Mouse (Mus musculus) forebrain, embryonic 11.5 days (tissue): ENCODE data around the gene Cat. TPM values are rescaled to one million over a fixed set of nuclear protein-coding genes. Genes with fewer than 3 reads are reported as not detected.

Experiments used
- ATAC-seq: fragments of 200-750 bp; cut with Nextera tagmentation; replicated peaks from 2 replicates; pipeline ENCODE4 v1.8.0; 2017; ENCODE audit warnings: moderate TSS enrichment; ENCODE audit not compliant: low FRiP score
- DNase-seq: peaks from one replicate; pipeline ENCODE4 v3.0.0-alpha.2; 2017; ENCODE audit warnings: low spot score
- H3K27ac ChIP-seq: fragments of 300-500 bp; sonication (generic); 2 replicates; pipeline ENCODE4 v1.5.1; 2014; ENCODE audit warnings: low read depth, low read length
- H3K27me3 ChIP-seq: fragments of 300-500 bp; sonication (generic); 2 replicates; pipeline ENCODE4 v1.6.1; 2014; ENCODE audit warnings: mild to moderate bottlenecking, low read length, mixed read lengths; ENCODE audit not compliant: control insufficient read depth, insufficient read depth
- H3K36me3 ChIP-seq: fragments of 300-500 bp; sonication (generic); 2 replicates; pipeline ENCODE4 v1.6.1; 2014; ENCODE audit warnings: mild to moderate bottlenecking, low read length, moderate library complexity, mixed read lengths; ENCODE audit not compliant: control insufficient read depth, insufficient read depth
- H3K4me1 ChIP-seq: fragments of 300-500 bp; sonication (generic); replicated peaks from 2 replicates; pipeline ENCODE4 v1.6.1; 2014; ENCODE audit warnings: low read length, mixed read lengths; ENCODE audit not compliant: control insufficient read depth, insufficient read depth
- H3K4me2 ChIP-seq: fragments of 300-500 bp; sonication (generic); 2 replicates; pipeline ENCODE4 v1.6.1; 2014; ENCODE audit warnings: low read depth, mild to moderate bottlenecking, low read length, moderate library complexity, mixed read lengths; ENCODE audit not compliant: severe bottlenecking
- H3K4me3 ChIP-seq: fragments of 300-500 bp; sonication (generic); 2 replicates; pipeline ENCODE4 v1.5.1; 2014; ENCODE audit warnings: low read depth, low read length
- H3K9ac ChIP-seq: fragments of 300-500 bp; sonication (generic); 2 replicates; pipeline ENCODE4 v1.6.1; 2014; ENCODE audit warnings: low read length
- H3K9me3 ChIP-seq: fragments of 300-500 bp; sonication (generic); 2 replicates; pipeline ENCODE4 v1.6.1; 2016; ENCODE audit warnings: low read length, mixed read lengths; ENCODE audit not compliant: control insufficient read depth
- WGBS: fragments of 180-500 bp; shearing (Covaris S2); extraction: QIAGEN DNeasy Blood & Tissue Kit; methylation state at CpG from one replicate; pipeline ENCODE4 v1.1.7; 2014; 5-methylcytosine and 5-hydroxymethylcytosine counted together
- polyA plus RNA-seq: library from polyadenylated mRNA; unstranded; fragments of >200 nt; fragmentation: Nextera tagmentation; extraction: Ambion mirVana; gene quantifications from 2 replicates; pipeline ENCODE4 v1.2.1, GENCODE M21; 2014

Cat gene
- polyA plus RNA-seq, 1 experiment from 2014 or later: 139 TPM

DNA sequence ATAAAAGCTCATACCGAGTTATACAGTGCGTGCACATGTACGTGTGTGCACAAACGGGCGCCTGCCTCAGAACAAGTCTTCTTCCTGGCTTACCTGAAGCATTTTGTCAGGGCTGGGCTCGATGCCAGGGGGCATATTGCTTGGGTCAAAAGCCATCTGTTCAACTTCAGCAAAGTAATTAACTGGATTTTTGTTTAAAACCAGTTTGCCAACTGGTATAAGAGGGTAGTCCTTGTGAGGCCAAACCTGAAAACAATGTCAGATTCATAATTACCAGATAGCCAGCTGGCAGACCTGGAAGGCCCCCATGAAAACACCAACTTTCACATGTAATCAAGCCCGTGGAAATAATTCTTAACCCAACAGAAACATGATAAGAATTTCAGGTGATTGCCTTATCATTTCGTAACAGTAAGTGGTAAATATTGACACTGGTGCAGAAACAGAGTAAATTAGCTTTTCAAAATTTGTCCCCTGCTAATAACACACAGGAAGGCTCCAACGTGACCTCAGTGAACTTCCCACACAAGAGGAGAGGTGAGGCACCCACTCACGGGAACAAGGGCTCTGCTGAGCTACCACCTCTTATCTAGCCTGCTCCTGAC is 17.9 kb downstream of the Cat start:
- Histone ChIP-seq H3K4me1 (no peaks in the 10 kb centered on the region), H3K36me3 (no peaks in the 10 kb centered on the region; the same call in 1 of the 2 replicates), H3K27ac (no peak overlapping the region), H3K4me2 (no peak overlapping the region), H3K9ac (no peak overlapping the region), H3K9me3 (no peaks in the 10 kb centered on the region), H3K4me3 (no peak overlapping the region), H3K27me3 (no peaks in the 10 kb centered on the region)
- ATAC-seq (no peak), DNase-seq (no peak)
- 91% methylated on average over 10 of the region's 10 CpGs for WGBS

DNA sequence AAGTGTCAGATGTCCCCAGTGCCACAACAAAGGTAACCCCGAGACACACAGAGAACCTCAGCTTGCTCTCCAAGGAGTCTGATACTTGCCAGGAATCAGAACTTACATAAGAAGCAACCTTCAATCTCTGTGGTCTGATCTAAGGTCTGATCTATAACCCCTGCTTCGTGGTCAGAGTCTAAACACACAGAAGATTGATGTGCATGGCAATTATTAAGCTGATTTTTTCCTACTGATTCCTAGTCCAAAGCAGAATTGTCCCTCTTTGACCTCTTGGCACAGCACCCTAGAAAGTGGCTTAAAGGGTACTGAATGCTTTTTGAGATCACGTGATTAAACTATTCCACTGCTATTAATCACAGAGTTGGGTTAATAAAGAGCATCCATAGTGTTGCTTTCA is 18.7 kb downstream of the Cat start:
- H3K4me2 ChIP-seq: no peak overlapping the region
- H3K27ac ChIP-seq: no peak overlapping the region
- no peaks in the 10 kb centered on the region for H3K4me1 ChIP-seq
- H3K4me3 ChIP-seq: no peak overlapping the region
- ATAC-seq (no peak), DNase-seq (no peak)
- no peaks in the 10 kb centered on the region; the same call in 1 of the 2 replicates for H3K36me3 ChIP-seq
- H3K9me3 ChIP-seq: no peaks in the 10 kb centered on the region
- H3K27me3 ChIP-seq: no peaks in the 10 kb centered on the region
- 89% methylated on average over 3 of the region's 3 CpGs for WGBS
- no peak overlapping the region for H3K9ac ChIP-seq

DNA sequence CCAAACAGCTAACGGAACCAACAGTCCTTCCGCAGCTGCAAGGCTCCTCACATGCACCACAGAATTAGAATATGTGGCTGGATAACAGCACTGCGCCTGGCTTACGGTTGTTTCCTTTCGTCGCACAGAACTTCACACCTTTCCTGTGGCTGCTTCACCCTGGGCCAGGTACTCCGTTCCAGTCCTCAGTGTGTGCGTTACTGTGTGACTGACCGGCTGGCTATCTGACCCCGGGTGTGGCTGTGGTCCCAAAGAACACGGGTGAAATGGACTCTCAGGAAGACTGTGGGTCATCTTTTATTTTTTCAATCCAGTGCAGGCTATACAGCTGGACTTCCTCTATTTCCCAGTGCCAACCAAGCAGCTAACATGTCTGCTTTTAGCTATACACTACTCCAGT is 19.5 kb downstream of the Cat start:
- Histone ChIP-seq H3K36me3 (no peaks in the 10 kb centered on the region; the same call in 1 of the 2 replicates), H3K27me3 (no peaks in the 10 kb centered on the region), H3K4me3 (no peak overlapping the region), H3K4me2 (no peak overlapping the region), H3K9me3 (no peaks in the 10 kb centered on the region), H3K27ac (no peak overlapping the region), H3K4me1 (no peaks in the 10 kb centered on the region), H3K9ac (no peak overlapping the region)
- no peak for ATAC-seq
- 91% methylated on average over 11 of the region's 11 CpGs for WGBS
- no peak for DNase-seq

DNA sequence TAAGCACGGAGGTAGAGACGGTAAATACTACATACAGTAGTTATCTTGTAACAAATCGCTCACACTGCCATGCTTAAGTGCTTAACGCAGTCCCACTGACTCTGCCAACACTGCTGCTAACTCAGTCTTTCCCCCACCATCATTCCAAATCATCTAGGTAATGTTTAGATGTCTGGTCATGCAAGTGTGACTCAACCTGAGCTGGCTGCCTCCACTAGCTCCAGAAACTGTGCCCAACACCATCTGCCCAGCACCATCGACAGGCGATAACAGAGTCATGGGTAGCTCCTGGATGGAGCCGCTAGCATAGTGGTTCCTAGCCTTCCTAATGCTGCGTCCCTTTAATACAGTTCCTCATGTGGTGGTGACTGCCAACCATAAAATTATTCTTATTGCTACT is 20.4 kb downstream of the Cat start:
- no peak for ATAC-seq
- Histone ChIP-seq H3K27ac (no peak overlapping the region), H3K9ac (no peak overlapping the region), H3K4me1 (no peaks in the 10 kb centered on the region), H3K4me3 (no peak overlapping the region), H3K27me3 (no peaks in the 10 kb centered on the region), H3K4me2 (no peak overlapping the region), H3K36me3 (no peaks in the 10 kb centered on the region; the same call in 1 of the 2 replicates), H3K9me3 (no peaks in the 10 kb centered on the region)
- WGBS: 96% methylated on average over 8 of the region's 8 CpGs
- no peak for DNase-seq

DNA sequence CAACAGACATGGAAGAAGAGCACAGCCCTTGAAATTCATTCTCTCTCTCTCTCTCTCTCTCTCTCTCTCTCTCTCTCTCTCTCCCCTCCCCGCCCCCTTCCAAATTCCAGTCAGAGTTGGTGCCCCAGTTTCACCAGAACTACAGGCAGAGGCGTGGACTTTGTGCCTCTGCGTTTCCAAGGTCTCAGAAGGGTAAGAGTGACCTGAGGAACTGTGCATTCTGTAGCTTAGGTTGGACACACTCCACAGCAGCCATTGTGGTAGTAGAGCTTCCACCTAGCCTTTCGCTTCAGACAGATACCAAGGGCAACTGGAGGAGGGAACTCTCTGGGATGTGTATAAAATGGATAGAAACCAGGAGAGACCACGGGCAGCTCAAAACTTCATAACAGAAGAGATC is 22.2 kb downstream of the Cat start:
- no peak overlapping the region for H3K27ac ChIP-seq
- DNase-seq: no peak
- H3K36me3 ChIP-seq: no peaks in the 10 kb centered on the region; the same call in 1 of the 2 replicates
- H3K9me3 ChIP-seq: no peaks in the 10 kb centered on the region
- H3K9ac ChIP-seq: no peak overlapping the region
- no peak for ATAC-seq
- no peak overlapping the region for H3K4me3 ChIP-seq
- H3K27me3 ChIP-seq: no peaks in the 10 kb centered on the region
- no peaks in the 10 kb centered on the region for H3K4me1 ChIP-seq
- 95% methylated on average over 5 of the region's 5 CpGs for WGBS
- no peak overlapping the region for H3K4me2 ChIP-seq

DNA sequence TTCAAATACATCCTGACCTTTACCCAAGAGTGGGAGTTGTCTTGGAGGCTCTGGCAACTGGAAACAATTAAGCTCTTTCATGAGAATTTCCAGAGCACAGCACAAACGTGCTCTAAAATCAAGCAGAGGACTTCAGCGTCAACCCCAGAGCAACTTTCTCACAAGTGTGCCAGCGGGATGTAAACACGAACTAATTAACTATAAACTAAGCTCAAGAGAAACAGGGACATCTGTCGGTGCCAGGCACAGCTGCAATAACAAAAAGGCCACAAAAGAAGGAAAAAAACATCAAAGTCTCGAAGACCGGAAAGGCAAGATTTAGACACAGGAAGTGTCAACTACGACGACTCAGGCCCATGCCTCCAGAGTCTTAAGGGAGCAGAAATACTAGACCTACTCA is 23.2 kb downstream of the Cat start:
- no peak overlapping the region for H3K4me2 ChIP-seq
- H3K4me3 ChIP-seq: no peak overlapping the region
- 47% methylated on average over 9 of the region's 9 CpGs for WGBS
- no peak for DNase-seq
- no peaks in the 10 kb centered on the region for H3K36me3 ChIP-seq
- no peaks in the 10 kb centered on the region for H3K4me1 ChIP-seq
- no peak overlapping the region for H3K9ac ChIP-seq
- no peaks in the 10 kb centered on the region for H3K9me3 ChIP-seq
- ATAC-seq: no peak
- no peak overlapping the region for H3K27ac ChIP-seq
- no peaks in the 10 kb centered on the region for H3K27me3 ChIP-seq

DNA sequence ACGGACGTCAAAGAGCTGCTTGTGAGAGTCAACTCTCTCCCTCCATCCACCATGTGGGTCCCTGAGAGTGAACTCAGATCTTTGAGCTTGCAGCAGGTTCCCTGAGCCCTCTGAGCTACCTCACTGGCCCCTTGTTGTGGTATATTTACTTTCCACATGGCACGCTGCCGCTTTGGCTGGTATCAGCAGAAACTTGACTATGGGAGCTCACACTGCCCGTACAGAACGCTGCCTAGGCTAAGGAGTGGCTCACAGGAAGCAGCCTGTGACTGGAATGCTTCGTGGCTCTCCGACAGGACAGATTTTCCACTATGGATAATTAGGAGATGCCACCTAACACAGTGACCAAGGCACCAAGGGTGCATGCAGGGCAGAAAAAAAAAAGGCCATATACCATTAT is 23.8 kb downstream of the Cat start:
- H3K4me3 ChIP-seq: no peak overlapping the region
- no peak overlapping the region for H3K4me2 ChIP-seq
- 83% methylated on average over 8 of the region's 8 CpGs for WGBS
- no peaks in the 10 kb centered on the region for H3K9me3 ChIP-seq
- no peaks in the 10 kb centered on the region for H3K27me3 ChIP-seq
- H3K27ac ChIP-seq: no peak overlapping the region
- H3K9ac ChIP-seq: no peak overlapping the region
- no peaks in the 10 kb centered on the region for H3K4me1 ChIP-seq
- no peak for ATAC-seq
- no peak for DNase-seq
- no peaks in the 10 kb centered on the region; the same call in 1 of the 2 replicates for H3K36me3 ChIP-seq

DNA sequence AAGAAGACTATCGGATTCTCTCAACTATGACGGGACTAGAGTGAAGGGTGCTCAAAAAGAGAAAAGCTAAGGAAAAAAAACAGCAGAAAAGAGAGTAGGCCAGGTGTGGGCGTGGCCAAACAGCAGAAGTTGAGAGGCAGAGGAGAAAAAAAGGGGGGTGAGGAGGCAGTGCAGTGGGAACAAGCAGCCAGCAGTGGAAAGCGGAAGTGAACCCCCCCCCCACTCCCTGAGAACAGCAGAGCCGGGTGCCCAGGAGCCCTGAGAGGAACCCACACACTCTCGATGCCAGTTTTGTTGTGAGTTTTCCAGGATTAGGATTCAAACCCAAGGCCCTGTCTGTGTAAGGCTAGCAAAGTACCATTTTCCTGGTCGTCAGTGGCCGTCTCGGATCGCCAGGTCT is 25.9 kb downstream of the Cat start:
- 94% methylated on average over 10 of the region's 10 CpGs for WGBS
- H3K4me3 ChIP-seq: no peak overlapping the region
- no peak for ATAC-seq
- no peak for DNase-seq
- H3K9ac ChIP-seq: no peak overlapping the region
- H3K27ac ChIP-seq: no peak overlapping the region
- H3K27me3 ChIP-seq: no peaks in the 10 kb centered on the region
- H3K4me1 ChIP-seq: no peaks in the 10 kb centered on the region
- no peak overlapping the region for H3K4me2 ChIP-seq
- H3K36me3 ChIP-seq: no peaks in the 10 kb centered on the region; the same call in 1 of the 2 replicates
- H3K9me3 ChIP-seq: no peaks in the 10 kb centered on the region

DNA sequence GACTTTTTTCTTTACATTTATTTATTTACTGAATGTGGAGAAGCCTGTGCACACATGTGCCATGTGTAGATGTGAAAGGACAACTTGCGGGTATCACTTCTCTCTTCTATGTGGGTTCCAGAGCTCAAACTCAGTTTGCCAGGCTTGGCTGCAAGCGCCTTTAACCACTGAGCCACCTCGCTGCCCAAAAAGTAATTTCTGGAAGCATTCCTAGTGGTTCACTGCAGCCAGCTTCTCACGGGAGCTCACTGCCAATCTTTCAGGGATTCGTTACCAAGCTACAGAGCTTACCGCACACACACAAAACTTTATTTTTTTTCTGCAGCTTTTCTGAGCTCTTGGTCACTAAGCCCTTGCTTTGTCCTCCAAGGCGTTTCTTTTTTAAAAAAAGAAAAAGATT is 27.3 kb downstream of the Cat start:
- Histone ChIP-seq H3K9ac (no peak overlapping the region), H3K4me1 (no peaks in the 10 kb centered on the region), H3K4me2 (no peak overlapping the region), H3K27me3 (no peaks in the 10 kb centered on the region), H3K4me3 (no peak overlapping the region), H3K36me3 (no peaks in the 10 kb centered on the region; the same call in 1 of the 2 replicates), H3K27ac (no peak overlapping the region), H3K9me3 (no peaks in the 10 kb centered on the region)
- 91% methylated on average over 7 of the region's 7 CpGs for WGBS
- ATAC-seq (no peak), DNase-seq (no peak)
